Mouse (Mus musculus): ENCODE data around the gene Plcl2. TPM values are rescaled to one million over a fixed set of nuclear protein-coding genes. Genes with fewer than 3 reads are reported as not detected.
"Not testable (repeated sequence)": the region's sequence is repeated elsewhere in the genome, so short reads cannot be mapped to it uniquely, and the experiment has no call there.

Gene Plcl2
- polyA plus RNA-seq, 1 experiment from 2014 or later, result 9.0 TPM

DNA sequence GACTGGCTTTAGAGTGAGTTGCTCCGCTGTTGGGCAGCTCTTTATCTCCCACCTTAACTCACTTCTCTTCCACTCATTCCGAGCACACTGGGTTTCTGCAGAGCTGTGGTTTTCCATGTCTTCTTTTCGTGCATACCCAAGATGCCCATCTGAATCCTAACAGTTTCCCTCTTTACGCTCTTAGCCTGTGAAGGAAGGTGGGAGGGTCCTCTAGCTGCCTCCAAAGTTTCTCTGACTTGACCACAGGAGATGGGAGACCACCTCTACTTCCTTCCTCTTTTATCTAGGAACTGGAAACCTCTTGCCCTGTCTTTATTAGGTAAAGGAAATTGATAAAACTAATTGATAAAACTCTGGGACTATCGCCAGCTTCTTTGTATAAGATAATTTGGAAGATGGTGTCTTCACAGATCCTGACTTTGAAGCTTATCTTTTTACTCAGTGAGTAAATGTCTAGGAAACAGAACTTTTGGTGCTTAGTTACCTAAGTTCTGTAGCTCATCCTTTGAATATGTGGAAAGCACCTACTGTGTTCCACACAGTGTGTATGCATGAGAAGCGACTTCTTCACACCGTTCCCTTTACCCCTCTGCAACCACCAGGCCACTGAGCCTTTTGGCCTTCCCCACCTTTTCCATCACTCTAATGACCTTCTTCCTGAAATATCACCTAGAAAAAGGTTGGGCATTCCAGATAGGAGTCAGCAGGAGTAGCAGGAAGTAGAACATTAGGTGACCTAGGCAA lies 111.8 kb downstream of the Plcl2 start:
- DNase-seq (ENCODE audit: low spot score), result no peak
- no peak overlapping the region for H3K4me3 ChIP-seq (ENCODE audit: low read depth, low read length)
- H3K27me3 ChIP-seq (ENCODE audit: control insufficient read depth, insufficient read depth, low read length), result no peaks in the 10 kb centered on the region
- no peak overlapping the region for H3K9ac ChIP-seq (ENCODE audit: low read length)
- no peaks in the 10 kb centered on the region for H3K4me1 ChIP-seq (ENCODE audit: control insufficient read depth, insufficient read depth, low read length)
- ATAC-seq (ENCODE audit: insufficient read depth, low FRiP score, low TSS enrichment), result no peak
- no peaks in the 10 kb centered on the region for H3K36me3 ChIP-seq (ENCODE audit: control insufficient read depth, insufficient read depth, low read length)
- no peaks in the 10 kb centered on the region for H3K9me3 ChIP-seq (ENCODE audit: control insufficient read depth, low read length)
- no peak overlapping the region for H3K27ac ChIP-seq (ENCODE audit: low read depth, low read length)
- H3K4me2 ChIP-seq (ENCODE audit: low read depth), result no peak overlapping the region
- WGBS, result 91% methylated on average over 7 of the region's 7 CpGs

DNA sequence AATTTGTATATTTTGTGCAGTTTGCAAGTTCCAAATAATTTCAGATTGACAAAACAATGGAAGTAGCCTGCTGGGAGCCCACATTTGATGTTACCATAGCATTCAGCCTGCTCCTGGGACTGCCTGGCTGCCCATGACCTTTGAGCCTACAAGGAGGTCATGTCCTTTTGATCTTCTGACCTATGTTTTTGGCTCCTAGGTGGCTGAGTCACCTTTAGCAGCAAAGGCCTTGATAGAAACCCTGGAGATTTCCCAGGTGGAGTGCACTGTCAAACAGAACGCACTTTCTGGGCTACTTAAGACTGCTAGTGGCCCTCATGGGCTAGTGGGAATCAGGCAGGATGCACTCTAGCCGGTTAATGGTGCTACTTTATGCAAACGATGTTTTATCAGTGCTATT lies 112.8 kb downstream of the Plcl2 start:
- no peak overlapping the region for H3K27ac ChIP-seq (ENCODE audit: low read depth, low read length)
- H3K9ac ChIP-seq (ENCODE audit: low read length), result no peak overlapping the region
- H3K9me3 ChIP-seq (ENCODE audit: control insufficient read depth, low read length), result no peaks in the 10 kb centered on the region
- H3K4me2 ChIP-seq (ENCODE audit: low read depth), result no peak overlapping the region
- no peaks in the 10 kb centered on the region for H3K27me3 ChIP-seq (ENCODE audit: control insufficient read depth, insufficient read depth, low read length)
- ATAC-seq (ENCODE audit: insufficient read depth, low FRiP score, low TSS enrichment) (no peak), DNase-seq (ENCODE audit: low spot score) (no peak)
- H3K4me3 ChIP-seq (ENCODE audit: low read depth, low read length), result no peak overlapping the region
- no peaks in the 10 kb centered on the region for H3K4me1 ChIP-seq (ENCODE audit: control insufficient read depth, insufficient read depth, low read length)
- WGBS, result 74% methylated on average over 3 of the region's 3 CpGs
- H3K36me3 ChIP-seq (ENCODE audit: control insufficient read depth, insufficient read depth, low read length), result no peaks in the 10 kb centered on the region

DNA sequence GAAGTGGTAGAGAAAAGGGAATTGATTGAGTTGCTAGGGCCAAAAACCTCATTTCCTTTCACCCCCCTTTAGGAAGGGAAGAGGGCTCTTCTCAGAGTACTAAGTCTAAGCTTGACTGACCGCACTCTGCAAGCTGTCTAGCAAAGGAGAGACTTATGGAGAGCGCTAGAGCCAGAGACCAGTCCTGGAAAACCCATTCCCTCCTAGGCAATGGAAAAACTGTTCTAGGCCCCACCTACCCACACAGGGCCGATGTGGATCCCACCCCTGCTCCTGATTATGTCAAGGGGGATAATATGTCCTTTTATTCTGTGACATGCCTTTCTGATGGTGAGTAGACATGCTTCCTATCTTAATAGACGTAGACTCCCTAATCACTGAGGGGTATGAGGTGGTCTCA lies 116.4 kb downstream of the Plcl2 start:
- Histone ChIP-seq H3K36me3 (ENCODE audit: control insufficient read depth, insufficient read depth, low read length) (no peaks in the 10 kb centered on the region), H3K4me2 (ENCODE audit: low read depth) (no peak overlapping the region), H3K4me1 (ENCODE audit: control insufficient read depth, insufficient read depth, low read length) (no peaks in the 10 kb centered on the region), H3K9me3 (ENCODE audit: control insufficient read depth, low read length) (no peaks in the 10 kb centered on the region), H3K27ac (ENCODE audit: low read depth, low read length) (no peak overlapping the region), H3K27me3 (ENCODE audit: control insufficient read depth, insufficient read depth, low read length) (no peaks in the 10 kb centered on the region), H3K9ac (ENCODE audit: low read length) (no peak overlapping the region), H3K4me3 (ENCODE audit: low read depth, low read length) (no peak overlapping the region)
- 89% methylated on average over 4 of the region's 4 CpGs for WGBS
- DNase-seq (ENCODE audit: low spot score) (no peak), ATAC-seq (ENCODE audit: insufficient read depth, low FRiP score, low TSS enrichment) (no peak)

DNA sequence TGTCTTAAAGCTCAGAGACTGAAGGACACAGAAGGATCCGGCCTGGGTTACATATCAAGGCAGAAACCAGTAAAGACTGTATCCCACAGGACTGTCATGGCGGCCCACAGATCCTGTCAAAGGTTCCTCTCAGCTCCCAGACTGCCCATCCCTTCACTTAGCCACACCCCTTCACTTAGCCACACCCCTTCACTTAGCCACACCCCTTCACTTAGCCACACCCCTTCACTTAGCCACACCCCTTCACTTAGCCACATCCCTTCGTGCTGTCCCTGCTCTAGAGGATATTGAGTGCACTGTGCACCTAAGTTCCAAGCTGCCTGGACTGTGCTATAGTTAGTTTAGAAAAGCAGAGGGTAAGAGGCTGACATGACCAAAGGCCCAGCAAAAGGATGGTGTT lies 118.5 kb downstream of the Plcl2 start:
- Histone ChIP-seq H3K36me3 (ENCODE audit: control insufficient read depth, insufficient read depth, low read length) (no peaks in the 10 kb centered on the region), H3K27ac (ENCODE audit: low read depth, low read length) (no peak overlapping the region), H3K4me3 (ENCODE audit: low read depth, low read length) (no peak overlapping the region), H3K4me2 (ENCODE audit: low read depth) (no peak overlapping the region), H3K9me3 (ENCODE audit: control insufficient read depth, low read length) (no peaks in the 10 kb centered on the region), H3K9ac (ENCODE audit: low read length) (no peak overlapping the region), H3K4me1 (ENCODE audit: control insufficient read depth, insufficient read depth, low read length) (no peaks in the 10 kb centered on the region), H3K27me3 (ENCODE audit: control insufficient read depth, insufficient read depth, low read length) (no peaks in the 10 kb centered on the region)
- ATAC-seq (ENCODE audit: insufficient read depth, low FRiP score, low TSS enrichment) (no peak), DNase-seq (ENCODE audit: low spot score) (no peak)
- 91% methylated on average over 3 of the region's 3 CpGs for WGBS

- Histone ChIP-seq H3K9ac (ENCODE audit: low read length) (no peak overlapping the region), H3K27ac (ENCODE audit: low read depth, low read length) (no peak overlapping the region), H3K36me3 (ENCODE audit: control insufficient read depth, insufficient read depth, low read length) (no peaks in the 10 kb centered on the region), H3K27me3 (ENCODE audit: control insufficient read depth, insufficient read depth, low read length) (no peaks in the 10 kb centered on the region), H3K4me1 (ENCODE audit: control insufficient read depth, insufficient read depth, low read length) (no peaks in the 10 kb centered on the region), H3K4me3 (ENCODE audit: low read depth, low read length) (no peak overlapping the region), H3K4me2 (ENCODE audit: low read depth) (no peak overlapping the region), H3K9me3 (ENCODE audit: control insufficient read depth, low read length) (no peaks in the 10 kb centered on the region)
- DNase-seq (ENCODE audit: low spot score) (no peak), ATAC-seq (ENCODE audit: insufficient read depth, low FRiP score, low TSS enrichment) (no peak)
Observed at GRCm38 (mm10) chr17:50628716-50629115, 119.5 kb downstream of the Plcl2 start.

DNA sequence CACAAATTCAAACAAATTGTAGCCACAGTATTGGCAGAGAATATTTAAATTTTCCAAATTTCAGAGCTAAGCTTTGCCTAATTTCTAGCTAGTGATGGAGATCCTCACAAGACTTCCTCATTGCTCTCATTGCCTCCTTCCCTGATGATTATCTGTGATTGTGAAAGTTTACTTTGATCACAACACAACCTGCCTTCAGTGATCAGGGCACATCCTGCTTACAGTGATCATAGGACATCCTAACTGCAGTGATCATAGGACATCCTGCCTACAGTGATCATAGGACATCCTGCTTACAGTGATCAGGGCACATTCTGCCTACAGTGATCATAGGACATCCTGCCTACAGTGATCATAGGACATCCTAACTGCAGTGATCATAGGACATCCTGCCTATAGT lies 121.8 kb downstream of the Plcl2 start:
- H3K4me3 ChIP-seq (ENCODE audit: low read depth, low read length); H3K36me3 ChIP-seq (ENCODE audit: control insufficient read depth, insufficient read depth, low read length); H3K27me3 ChIP-seq (ENCODE audit: control insufficient read depth, insufficient read depth, low read length); H3K4me1 ChIP-seq (ENCODE audit: control insufficient read depth, insufficient read depth, low read length); H3K9ac ChIP-seq (ENCODE audit: low read length); ATAC-seq (ENCODE audit: insufficient read depth, low FRiP score, low TSS enrichment); H3K9me3 ChIP-seq (ENCODE audit: control insufficient read depth, low read length); H3K4me2 ChIP-seq (ENCODE audit: low read depth); H3K27ac ChIP-seq (ENCODE audit: low read depth, low read length); DNase-seq (ENCODE audit: low spot score): not testable (repeated sequence)

DNA sequence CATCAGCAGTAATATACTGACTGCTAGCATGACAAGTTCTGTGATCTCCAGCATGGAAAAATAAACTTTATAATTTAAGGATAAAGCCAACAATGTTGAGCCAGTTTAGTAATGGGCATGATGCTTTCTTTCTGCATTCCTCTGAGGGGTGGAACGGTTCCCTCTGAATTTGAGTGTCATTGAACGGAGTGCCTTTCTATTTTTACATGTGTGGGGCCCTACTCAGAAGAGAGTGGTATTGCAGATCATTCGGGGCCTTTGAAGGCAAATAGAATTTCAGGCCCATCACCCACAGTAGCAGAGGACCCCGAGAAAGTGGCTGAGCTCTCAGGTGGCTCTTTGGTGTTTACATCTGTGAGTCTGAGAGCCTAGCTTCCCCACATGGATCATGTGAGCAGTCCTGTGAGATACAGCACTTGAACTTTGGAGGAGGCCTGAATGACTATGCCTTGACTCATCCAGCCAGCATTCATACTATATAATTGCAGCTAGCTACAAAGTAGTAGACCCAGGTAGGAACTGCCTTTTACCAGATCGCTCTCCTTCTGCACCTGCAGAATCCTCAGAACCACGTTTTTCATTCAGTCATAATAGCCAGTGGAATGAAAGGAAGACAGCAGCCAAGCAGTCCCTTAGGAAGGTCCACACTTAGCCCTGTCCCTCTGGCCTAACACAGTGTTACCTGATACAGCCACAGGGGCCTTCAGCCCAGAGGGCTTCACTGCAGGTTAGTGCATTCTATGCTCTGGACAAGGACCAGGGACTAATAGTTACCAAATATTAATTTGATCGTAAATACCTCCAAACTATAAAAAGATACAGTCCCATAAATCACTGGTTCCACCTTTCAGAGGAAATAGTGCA lies 125.0 kb downstream of the Plcl2 start:
- Histone ChIP-seq H3K27ac (ENCODE audit: low read depth, low read length) (no peak overlapping the region), H3K4me2 (ENCODE audit: low read depth) (no peak overlapping the region), H3K4me1 (ENCODE audit: control insufficient read depth, insufficient read depth, low read length) (no peaks in the 10 kb centered on the region), H3K4me3 (ENCODE audit: low read depth, low read length) (no peak overlapping the region), H3K9ac (ENCODE audit: low read length) (no peak overlapping the region), H3K36me3 (ENCODE audit: control insufficient read depth, insufficient read depth, low read length) (no peaks in the 10 kb centered on the region), H3K9me3 (ENCODE audit: control insufficient read depth, low read length) (no peaks in the 10 kb centered on the region), H3K27me3 (ENCODE audit: control insufficient read depth, insufficient read depth, low read length) (no peaks in the 10 kb centered on the region)
- 78% methylated on average over 7 of the region's 7 CpGs for WGBS
- DNase-seq (ENCODE audit: low spot score) (no peak), ATAC-seq (ENCODE audit: insufficient read depth, low FRiP score, low TSS enrichment) (no peak)

GRCm38 (mm10) chr17:50635961-50636585 lies 126.9 kb downstream of the Plcl2 start:
- H3K4me1 ChIP-seq (ENCODE audit: control insufficient read depth, insufficient read depth, low read length), result no peaks in the 10 kb centered on the region
- 88% methylated on average over 8 of the region's 8 CpGs for WGBS
- no peaks in the 10 kb centered on the region for H3K9me3 ChIP-seq (ENCODE audit: control insufficient read depth, low read length)
- no peaks in the 10 kb centered on the region for H3K36me3 ChIP-seq (ENCODE audit: control insufficient read depth, insufficient read depth, low read length)
- H3K9ac ChIP-seq (ENCODE audit: low read length), result no peak overlapping the region
- no peak overlapping the region for H3K4me3 ChIP-seq (ENCODE audit: low read depth, low read length)
- no peak for ATAC-seq (ENCODE audit: insufficient read depth, low FRiP score, low TSS enrichment)
- DNase-seq (ENCODE audit: low spot score), result no peak
- no peaks in the 10 kb centered on the region for H3K27me3 ChIP-seq (ENCODE audit: control insufficient read depth, insufficient read depth, low read length)
- no peak overlapping the region for H3K27ac ChIP-seq (ENCODE audit: low read depth, low read length)
- H3K4me2 ChIP-seq (ENCODE audit: low read depth), result no peak overlapping the region
